Mouse (Mus musculus) testis, postnatal 10 days (tissue): Measurements from ENCODE around the gene Nfia.

Source experiments
- DNase-seq: peaks from one replicate; pipeline ENCODE4 v3.0.0; 2021; ENCODE audit warnings: low spot score

The Nfia gene

DNA sequence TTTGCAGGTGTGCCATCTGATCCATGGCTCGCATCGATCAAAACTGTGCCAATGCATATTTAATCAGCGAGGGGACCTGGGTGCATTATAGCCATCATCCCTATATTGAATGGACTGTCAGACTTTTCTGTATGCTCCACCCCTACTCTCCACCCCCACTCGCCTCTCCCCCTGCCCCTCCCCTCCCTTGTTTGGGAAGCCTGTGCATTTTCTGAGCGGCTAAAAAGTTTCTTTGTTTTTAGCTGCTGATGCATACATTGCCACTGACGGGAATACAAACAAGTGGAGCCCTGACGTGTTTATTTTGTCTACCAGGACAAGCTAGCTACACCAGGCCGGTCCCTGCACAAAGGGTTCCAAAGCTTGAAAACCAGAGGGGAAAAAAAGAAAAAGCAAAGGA lies 175.7 kb downstream of the Nfia start:
- no peak for DNase-seq

DNA sequence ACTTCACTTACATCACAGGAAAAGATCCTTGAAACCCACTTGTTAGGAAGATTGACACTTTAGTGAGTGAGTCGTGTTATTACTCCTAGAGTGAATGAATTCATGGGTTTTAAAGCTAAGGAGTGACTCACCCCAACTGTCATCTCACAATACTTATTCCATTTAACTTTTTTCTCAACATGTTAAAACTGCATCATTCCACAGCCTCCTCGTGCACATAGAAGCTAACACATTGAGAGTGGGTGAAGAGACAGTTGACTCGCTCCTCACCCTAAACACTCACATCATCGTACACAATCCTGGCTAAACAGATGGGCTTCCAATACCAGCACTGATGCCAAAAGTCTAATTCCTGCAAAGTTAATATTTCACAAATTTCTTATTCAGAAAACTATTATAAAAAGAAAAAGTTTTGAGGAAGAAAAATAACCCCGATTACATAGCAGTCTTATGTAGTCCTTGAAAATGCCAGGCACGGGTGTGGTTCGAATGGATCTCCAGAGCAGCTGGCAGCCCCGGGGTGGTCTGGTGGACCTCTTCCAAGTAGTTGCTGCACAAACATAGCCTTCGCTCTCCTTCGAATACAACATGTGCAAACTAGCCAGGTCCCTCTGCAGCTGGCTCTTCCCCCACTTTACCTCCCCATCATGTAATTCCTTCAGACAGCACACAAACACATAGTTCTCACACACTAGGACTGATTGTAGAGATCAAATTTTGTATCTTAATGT lies 178.0 kb downstream of the Nfia start:
- DNase-seq, result no peak

GRCm38 (mm10) chr4:97953886-97954285 lies 181.4 kb downstream of the Nfia start:
- no peak for DNase-seq

DNA sequence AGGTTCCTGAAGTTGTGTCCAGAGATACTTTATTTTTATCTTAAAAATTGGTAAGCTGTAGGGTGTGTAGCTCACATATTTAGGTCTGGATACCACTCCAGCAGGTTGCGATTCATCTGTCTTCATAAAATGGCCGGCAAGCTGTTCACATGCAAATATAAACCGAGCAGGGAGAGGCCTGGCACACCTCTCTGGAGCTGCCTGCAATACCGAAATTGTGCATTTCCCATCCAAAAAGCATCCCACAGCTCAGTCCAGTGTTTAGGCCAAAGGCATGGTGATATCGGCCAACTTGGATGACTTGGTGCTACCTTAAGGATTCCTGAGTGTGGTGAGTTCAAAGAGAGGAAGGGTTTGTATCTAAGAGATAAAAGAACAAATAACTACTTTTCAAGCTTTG lies 185.6 kb downstream of the Nfia start:
- DNase-seq, result no peak

GRCm38 (mm10) chr4:97962856-97963255 lies 190.3 kb downstream of the Nfia start:
- DNase-seq, result no peak

DNA sequence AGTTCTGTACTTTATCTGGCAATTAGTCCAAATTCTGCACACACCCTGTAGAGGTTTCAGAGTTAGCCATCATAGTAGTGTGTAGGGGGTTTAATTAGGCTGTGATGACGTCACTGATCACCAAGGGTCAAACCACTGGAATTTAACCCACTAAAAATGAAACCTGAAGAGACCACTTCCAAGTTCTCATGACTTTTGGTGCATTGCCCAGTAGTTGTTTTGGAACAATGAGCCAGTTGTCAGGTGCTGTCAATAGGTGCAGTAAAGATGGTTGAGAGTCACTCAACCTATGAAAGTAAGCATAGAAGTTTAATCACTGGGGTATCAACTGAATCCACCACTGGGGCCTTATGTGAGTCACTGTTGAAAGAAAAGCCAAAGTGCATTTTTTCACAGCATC lies 191.4 kb downstream of the Nfia start:
- no peak for DNase-seq

DNA sequence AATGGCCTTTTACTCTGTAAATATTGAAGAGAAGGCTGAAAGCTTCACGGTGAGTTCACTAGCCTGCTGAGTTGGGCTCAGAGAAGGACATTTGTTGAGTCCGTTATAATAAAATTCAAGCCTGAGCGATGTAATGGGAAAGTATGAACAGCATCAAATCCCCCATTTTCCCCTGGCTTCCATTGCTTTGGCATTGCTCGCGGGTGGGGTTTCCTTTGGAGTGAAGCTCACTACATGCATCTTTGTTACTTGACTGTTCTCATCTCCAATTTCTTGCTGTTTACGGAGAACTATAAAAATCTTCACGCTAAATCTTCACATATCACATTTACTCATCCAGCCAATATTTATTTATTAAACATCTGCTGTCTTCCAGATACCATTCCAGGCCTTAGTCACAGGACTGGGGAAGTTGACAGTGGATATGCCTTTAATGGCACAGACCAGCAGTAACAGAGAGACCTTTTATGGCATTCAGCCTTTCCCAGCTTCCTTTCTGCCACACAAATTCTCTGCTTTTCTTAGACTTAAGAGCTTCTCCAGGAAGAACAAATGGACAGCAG lies 196.3 kb downstream of the Nfia start:
- DNase-seq, result no peak

DNA sequence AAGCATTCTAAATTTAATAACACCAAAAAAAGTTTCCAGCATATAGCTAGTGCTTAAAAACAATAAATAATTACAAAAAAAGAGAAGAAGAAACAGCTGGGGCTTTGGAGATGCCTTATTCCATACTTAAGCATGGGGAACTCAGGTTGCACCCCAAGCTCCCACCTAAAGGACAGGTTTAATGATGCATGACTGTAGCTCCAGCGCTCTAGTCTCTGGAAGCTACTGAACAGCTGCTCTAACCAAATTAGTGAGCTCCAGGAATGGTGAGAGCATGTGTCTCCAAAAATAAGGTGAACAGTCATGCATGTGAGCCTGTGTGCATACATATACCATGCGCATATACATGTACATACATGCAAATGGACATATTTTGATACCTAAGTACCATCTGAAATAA lies 200.5 kb downstream of the Nfia start:
- DNase-seq, result no peak

GRCm38 (mm10) chr4:97974037-97974436 lies 201.5 kb downstream of the Nfia start:
- no peak for DNase-seq

DNA sequence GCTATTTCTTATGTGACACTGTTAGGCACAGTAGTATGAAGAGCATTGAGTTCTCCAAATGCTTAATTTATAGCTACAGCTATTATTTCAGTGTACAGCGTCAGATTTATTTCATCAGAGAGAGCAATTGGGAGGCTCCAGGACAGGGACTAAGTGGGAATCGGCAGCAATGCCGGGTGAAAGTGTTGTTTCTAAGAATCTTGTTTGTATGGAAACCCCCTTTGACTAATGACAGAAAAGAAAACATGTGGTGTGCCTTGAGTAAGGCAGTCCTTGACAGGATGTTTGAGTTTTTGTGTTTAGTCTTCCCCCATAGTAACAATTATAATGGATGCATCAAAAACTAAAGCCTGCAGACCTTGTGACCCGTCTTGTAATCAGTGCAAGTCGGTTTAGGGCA lies 204.4 kb downstream of the Nfia start:
- DNase-seq, result no peak

- no peak for DNase-seq
Observed at GRCm38 (mm10) chr4:97984361-97984760, 211.8 kb downstream of the Nfia start.

DNA sequence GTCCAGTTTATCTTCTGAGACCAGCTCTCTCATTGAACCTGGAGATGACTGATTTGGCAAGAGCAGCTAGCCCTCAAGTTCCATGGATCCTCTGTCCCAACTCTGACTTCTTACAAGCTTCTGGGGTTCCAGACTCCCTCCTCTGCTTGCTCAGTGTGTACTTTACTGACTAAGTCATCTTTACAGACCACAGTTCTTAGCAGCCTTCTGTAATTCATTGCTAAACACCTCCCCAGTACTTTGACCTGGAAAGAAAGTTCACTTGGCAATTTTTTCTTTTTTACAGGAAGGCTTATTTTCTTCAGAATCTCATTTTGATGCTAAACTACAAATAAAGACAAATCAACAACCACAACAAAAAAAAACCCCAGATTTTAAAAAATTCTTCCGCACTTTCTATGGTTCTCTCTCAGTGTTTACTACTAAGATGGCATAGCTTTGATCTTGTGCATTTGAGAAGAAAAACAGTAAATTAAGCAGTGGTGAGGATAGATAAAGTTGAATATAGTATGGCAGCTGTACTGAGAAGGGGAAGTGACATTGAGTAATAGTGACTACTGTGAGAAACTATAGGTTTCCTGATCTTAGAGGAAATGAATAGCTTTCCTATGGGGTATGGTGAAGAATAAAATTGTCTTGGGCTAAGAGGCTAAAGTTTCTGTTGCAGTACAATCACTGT lies 213.7 kb downstream of the Nfia start:
- DNase-seq, result no peak

DNA sequence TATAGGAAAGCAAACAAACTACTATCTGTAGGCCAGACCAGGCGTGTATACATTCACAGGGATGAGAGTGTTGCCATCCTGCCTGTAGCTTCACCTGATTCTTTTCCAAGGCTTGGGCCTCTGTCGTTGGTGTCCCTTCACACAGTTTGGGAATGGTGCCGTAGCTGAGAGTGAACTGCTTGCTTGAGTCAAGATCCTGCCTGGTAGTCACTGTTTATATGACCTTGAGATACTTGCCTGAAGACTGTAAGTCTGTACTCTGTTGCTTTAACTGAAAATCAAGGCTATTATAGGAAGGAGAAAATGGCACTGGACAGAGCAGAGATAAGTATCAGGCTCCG lies 214.2 kb downstream of the Nfia start:
- DNase-seq, result no peak

DNA sequence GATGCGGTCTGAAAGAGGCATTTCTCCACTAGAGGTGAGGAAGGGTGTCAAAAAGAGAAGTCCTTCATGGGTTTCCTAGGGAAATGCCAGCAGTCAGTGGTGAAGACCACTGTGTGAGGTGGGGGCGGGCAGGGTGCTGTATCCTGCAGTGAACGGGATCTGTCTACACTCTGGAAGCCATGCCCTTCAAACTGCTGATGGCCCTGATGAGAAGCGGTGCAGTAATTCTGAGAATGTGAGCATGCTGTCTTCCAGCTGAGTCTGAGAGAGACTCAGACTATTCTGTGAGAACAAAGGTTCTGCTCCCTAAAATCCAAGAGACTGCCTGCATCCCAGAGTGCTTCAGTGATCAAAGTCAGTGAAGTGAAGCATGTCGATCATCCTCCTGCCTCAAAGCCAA lies 216.2 kb downstream of the Nfia start:
- no peak for DNase-seq

GRCm38 (mm10) chr4:97990431-97990830 lies 217.9 kb downstream of the Nfia start:
- DNase-seq, result no peak

GRCm38 (mm10) chr4:97991395-97991794 lies 218.9 kb downstream of the Nfia start:
- DNase-seq, result no peak

- DNase-seq, result no peak
Observed at GRCm38 (mm10) chr4:97991880-97992279, 219.3 kb downstream of the Nfia start.

DNA sequence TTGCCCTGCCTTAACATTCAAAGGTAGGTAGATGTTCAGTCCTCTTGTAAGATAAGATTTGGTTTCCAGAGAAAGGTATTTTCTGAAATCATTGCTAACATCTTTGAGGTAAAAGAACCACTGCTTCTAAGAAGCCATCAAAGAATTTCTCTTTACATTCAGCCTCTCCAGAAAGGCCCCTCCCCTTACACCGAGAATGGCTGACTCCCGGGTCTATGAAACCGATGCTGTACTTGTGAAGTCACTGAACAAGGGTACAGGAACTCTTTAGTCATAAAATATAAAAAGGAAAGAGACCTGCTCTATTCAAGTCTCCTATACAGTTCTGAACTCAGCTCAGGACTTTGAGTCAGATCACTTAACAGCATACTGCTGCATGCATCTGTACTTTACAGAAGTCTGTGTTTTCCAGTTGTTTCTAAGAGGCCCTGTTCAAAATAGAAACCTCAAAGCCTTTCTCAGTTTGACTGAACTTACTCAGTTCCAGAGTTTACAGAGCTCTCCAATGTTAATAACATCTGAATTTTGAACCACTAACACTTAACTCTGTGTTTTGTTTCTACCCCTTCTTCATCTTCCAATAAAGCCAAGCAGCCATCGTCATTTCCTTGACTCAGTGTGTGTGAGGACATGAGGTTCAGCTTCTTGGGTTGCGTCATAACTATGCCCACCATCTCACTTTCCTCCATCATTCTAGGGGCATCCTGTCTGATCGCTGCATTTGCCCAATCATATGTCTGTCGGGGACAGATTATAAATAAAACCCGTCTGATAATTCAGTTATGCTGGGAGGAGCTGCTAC lies 223.6 kb downstream of the Nfia start:
- no peak for DNase-seq

DNA sequence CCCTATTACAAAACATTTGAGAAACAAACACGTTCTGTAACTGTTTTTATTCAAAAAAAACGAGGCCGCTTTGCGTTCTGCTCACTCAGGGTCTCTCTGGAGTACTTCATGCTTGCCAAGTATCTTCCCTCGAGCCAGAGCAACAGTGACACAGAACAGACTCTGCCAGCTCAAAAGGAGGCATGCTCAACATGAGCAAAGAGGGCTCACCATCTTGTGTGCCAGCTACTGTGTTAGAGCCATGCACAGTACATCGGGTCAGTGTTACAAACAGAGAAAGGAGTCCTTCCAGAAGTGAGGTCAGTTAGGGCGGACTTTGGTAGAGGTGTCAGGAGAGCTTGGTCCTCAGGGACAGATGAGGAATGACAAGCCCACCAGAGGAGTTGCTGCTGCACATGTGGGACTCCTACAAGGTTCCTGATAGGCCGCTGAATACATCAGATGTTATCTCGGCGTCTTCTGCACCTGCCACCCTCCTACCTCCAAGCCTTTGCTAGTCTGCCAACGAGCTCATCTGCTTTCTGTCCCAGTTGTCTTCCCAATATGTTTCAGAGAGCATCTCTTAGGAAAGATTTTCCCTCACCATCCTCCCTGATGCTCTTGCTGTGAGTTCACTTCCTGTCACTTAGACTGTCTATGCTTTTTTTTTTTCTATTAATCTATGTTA lies 224.8 kb downstream of the Nfia start:
- DNase-seq, result no peak

GRCm38 (mm10) chr4:98002206-98002605 lies 229.7 kb downstream of the Nfia start:
- peak; percentile 57 for DNase-seq

- DNase-seq, result no peak
Observed at GRCm38 (mm10) chr4:98003323-98004107, 231.0 kb downstream of the Nfia start.
